Mouse (Mus musculus) gonadal fat pad, adult 2 months (tissue): Measurements from ENCODE around the gene Stip1. TPM values are rescaled to one million over a fixed set of nuclear protein-coding genes. Genes with fewer than 3 reads are reported as not detected.
"Not testable (repeated sequence)": the region's sequence is repeated elsewhere in the genome, so short reads cannot be mapped to it uniquely, and the experiment has no call there.

Source experiments
- DNase-seq: peaks from one replicate; pipeline ENCODE4 v3.0.0-alpha.2; 2012; ENCODE audit warnings: low read depth
- polyA plus RNA-seq: library from polyadenylated mRNA; depleted of rRNA; stranded (reverse); fragments of >200 nt; gene quantifications from 2 replicates; pipeline ENCODE4 v1.2.3, GENCODE M21; 2012

The Stip1 gene
- polyA plus RNA-seq, 1 experiment: 42.0 TPM

DNA sequence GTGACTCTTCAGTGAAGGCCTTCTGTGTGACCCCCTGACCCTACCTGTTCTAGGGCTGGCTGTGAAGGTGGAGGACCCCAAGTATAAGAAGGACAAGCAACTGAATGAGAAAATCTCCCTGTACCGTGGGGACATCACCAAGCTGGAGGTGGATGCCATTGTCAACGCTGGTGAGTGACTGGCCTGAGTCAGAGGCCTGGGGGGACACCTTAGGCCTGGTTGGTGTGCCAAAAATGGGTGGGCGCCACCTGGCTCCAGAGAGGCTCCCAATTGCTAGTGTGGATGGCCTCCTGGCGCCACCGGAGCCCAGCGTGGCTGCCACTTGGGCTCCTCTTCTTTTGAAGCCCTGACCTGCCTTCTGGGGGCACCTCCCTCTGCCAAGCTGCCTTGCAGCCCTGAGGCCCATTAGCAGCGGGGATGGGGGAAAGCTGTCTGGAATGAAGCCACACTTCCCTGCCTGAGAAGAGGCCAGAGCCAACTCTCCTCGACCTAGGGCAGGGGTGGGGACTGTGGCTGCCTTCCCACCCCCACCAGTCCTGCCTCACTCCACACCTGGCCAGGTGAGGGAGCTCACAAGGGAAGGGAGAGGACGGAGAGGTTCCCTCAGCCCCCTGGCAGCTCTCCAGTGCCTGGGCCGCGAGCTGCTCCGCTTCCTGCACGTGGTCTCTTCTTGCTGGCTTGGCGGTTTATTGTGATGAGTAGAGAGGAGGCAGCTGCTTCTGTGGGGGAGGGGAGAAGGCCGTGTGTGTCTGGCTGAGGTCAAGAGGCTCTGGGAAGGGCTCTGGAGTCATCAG, 26.5 kb upstream of the Stip1 start:
- no peak for DNase-seq

DNA sequence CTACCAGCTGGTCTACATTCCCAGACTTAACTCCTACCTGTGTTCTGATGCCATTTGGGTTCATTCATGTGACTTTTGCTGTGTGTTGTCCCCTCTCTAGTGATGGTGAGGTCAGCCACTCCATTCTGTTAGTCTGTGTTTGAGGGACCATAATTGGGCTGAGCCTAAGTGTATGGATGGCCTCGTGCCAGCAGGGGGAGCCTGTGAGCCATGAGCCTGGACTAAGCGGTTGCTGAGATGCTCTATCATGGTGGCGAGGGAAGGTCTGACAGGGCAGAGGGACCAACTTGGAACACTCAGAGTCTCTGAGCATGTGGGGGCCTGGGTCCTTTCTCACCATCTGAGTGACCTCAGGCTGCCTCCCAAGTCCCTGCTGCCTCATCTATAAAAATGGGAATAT, 24.8 kb upstream of the Stip1 start:
- no peak for DNase-seq

DNA sequence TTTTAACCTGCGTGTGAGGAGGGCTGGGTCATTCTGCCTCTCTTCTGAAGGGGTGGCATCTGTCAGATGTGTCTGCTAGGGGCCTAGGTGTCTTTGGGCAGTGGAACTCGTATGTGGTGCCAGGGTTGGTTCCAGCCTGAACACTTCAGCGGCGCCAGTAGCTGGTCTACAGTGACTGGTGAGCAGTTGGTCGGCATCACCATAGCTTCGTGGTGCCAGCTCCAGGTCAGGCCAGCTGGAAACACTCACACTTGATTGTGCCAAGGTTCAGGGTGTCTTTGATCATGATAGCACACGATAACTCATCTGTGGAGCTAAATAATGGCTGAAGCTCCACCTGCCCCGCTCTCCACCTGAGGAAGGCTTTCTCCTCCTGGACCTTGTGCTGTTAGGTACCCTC, 23.1 kb upstream of the Stip1 start:
- no peak for DNase-seq

DNA sequence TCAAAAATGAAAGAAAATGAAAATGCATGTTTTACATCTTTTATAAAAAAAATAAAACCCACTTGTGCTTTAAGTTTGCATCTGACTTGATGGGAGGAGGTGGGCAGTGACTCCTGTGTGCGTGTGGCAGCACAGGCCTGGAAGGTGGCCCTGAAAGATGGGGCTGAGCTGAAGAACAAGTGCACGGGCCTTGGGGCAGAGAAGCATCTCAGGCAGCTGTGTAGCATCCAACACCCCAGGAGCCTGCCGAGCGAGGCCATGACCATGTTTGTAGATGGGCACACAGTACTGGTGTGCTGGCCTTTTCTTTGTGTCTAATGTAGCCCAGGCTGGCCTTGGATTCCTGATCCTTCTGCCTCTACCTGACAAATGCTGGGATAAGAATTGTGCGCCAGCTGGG, 22.3 kb upstream of the Stip1 start:
- no peak for DNase-seq

DNA sequence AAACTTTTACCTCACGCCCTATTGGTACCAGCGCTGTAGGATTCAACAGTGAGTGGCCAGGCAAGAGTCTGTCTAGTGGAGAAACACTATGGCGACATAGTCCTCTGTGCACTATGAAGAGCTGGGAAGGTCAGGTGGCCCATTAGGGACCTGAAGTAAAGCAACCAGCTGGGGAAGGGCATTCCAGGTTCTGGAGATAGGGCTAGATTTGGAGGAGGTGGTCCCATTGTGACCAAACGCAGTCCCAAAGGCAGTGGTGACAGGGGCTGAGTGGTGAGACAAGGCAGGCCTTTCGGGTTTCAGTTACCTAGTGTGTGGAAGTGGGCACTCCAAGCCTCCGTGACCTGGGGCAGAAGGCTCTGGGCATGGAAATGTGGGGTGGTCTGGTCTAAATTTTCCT, 18.8 kb upstream of the Stip1 start:
- DNase-seq: no peak

DNA sequence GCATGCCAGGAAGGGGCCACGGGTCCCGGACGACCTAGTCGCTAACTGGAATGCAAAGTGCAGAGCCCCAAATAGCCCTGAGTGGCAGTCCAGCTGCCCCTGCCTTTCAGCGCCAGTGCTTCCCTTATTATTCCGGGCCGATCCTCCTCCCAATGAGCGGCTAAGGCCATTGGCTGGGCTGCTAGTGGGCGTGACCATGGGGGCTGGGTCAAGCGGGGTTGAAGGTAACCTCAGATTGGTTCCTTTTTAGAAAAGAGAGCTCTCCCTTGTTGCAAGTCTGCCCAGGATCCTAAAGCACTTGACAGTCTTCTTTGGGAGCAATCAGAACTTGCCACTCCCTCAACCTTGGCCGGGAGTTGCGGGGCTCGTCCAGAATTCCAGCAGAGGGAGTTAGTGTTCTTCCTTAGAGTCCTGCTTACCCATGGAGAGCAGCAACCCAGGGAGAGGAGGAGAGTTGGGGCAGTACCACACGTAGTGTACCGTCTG, 18.0 kb upstream of the Stip1 start:
- DNase-seq: peak; percentile 77

DNA sequence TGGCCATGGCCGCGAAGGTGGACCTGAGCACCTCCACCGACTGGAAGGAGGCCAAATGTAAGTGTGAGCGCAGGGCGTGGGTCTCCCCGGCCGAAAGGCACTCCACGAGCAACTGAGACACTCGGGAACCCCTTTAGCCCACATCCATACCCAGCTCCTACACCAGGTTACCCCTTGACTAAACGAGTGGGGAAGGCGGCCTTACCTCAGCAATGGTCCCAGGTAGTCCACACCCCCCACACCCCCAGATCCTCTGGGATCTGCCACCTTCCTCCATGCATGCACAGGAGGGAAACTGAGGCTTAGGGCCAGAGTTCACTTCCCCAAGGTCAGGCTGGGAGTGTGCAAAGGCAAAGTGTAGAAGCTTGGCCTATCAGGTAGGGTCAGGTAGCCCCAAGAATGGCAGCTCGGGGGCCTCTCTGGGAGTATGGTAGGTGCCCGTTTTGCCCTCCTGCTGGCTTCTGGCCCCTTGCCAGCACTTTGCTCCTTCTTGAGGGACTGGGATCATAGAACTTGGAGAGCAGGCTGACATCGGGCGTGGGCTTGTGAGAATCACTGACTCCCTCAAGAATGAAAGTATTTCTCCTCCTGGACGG, 17.5 kb upstream of the Stip1 start:
- DNase-seq: no peak

DNA sequence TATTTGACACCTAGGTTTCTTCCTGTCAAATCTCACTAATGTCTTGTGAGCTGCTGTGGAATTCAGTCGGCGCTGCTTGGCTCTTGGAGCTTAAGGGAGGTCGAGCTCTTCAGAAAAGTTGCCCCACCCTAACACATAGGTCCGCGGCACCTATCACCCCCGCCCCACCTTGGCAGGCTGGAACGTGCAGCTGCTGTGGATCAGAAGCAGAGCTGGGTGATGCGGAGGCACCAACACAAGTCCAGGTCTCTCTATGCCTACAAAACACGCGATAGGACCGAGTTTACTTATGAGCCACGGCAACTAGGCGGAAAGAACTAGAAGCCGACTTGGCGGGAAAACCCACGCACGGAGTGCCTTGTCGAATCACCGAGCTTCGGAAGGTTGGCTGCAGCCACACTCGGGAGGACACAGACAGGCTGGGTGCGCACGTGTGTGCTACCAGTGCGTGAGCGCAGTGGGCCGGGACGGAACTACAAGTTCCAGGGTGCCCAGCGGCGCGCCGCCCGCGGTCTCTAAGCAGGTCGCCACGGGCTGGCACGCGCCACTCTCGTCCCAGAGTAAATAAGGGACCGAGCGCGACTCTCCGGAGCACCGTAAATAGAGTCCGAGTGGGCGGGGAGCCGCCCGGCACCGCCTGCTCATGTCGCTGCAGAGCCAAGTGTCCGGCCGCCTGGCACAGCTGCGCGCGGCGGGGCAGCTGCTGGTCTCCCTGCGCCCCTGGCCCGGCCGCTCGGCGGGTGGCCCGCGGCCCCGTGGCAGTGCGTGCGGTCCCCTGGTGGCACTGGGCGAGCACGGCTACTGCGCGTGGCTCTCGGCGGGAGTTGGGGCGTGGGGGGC, 16.7 kb upstream of the Stip1 start, which contains the start of gene Macrod1:
Gene Macrod1, plus strand, starts transcription at position 563 of the 840 bp plus-strand sequence.
- no peak for DNase-seq

DNA sequence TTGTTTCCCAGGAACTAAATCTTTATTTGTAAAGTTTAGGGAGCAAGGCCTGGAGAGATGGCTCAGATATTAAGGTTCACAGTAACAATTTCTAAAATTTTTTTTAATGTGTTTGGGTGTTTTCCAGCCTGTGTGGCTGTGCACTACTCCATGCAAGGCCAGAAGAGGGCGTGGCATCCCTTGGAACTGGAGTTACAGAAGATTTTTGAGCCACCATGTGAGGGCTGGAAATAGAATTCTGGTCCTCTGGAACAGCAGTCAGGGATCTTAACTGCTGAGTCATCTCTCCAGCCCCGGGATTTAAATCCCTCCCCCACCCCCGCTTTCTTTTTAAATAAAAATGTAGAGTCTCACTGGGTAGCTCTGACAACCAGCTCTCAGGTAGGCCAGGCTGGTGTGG, 15.4 kb upstream of the Stip1 start:
- no peak for DNase-seq

DNA sequence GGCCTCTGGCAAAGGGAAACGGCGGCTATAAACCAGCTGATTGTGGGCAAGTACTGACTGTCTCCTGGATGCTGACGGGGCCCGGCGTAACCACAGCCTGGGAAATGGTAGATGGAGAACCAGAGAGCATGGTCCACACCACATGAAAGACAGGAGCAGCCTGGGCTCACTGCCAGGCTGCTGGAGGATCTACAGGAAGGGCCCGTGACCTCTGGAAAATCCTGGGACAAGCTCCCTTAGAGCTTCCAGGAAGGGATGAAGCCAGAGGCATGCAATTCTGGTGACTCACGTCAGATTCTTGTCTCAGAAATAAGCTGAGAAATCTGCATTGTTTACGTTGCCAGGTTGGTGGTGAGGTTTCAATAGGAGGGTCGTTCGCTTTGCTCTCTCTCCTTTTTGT, 15.0 kb upstream of the Stip1 start:
- no peak for DNase-seq

DNA sequence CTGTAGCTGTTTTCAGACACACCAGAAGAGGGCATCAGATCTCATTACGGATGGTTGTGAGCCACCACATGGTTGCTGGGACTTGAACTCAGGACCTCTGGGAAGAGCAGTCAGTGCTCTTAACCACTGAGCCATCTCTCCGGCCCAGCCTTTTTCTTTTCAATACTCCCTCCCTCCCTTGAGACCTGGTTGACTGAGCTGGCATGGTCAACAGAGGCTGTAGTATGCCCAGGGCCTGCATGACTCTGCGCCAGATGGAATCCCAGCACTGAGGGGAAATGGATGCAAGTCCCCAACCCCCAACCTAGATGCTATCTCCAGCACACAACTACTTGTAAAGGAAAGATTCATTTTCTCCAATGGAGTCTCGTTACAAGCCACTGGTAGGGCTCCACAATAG, 13.6 kb upstream of the Stip1 start:
- DNase-seq: not testable (repeated sequence)

DNA sequence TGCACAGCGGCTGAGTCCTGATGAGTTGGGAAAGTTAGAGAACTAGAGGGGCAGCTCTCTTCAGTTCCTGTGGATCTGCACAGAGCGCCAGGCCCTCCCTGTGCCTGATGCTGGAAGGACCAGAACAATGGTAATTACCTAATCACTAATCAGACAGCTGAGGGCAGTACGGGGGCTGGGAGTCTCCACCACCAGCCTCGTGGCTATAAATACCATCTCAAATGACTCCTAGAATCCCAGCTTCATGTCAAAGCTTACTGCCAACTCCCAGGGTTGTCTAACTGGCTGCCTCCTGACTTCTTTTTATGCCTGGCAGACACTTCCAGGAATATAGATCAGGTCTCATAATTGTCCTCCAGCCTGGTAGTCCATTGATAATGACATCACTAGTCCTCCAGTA, 4.9 kb upstream of the Stip1 start:
- DNase-seq: no peak

DNA sequence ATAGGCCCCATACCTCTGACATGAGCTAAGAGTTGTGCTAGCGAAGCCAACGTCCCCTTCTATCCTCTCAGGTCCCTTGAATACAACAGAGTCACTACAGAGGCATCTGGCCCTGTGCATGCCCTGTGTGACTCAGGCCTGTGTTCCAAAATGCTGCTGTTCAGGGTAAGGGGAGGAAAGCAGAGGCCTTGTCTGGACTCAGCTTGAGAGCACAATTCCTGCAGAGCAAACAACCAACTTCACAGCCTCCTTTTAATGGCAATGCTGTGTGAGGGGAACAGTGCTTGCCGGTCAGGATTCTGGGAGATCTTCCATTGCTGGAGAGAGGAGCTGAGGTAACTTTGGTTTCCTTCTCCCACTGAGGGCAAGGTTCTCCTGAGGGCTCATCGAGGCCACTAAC, 4.5 kb upstream of the Stip1 start:
- no peak for DNase-seq

DNA sequence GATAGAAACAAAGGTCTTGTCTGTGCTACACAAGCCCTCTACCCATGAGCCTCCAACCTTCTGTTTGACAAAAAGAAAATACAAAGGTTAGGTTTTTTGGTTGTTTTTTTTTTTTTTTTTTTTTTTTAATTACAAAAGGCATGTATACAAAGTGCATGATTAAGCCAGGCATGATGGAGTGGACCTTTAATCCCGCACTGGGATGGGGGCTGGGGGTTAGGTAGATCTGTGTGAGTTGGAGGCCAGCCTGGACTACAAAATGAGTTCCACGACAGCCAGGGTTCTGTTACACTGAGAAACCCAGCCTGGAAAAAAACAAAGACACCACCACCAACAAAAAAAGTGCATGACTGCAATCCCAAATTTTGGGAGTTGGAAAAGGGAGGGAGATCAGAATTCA, 1.4 kb upstream of the Stip1 start:
- DNase-seq: no peak

DNA sequence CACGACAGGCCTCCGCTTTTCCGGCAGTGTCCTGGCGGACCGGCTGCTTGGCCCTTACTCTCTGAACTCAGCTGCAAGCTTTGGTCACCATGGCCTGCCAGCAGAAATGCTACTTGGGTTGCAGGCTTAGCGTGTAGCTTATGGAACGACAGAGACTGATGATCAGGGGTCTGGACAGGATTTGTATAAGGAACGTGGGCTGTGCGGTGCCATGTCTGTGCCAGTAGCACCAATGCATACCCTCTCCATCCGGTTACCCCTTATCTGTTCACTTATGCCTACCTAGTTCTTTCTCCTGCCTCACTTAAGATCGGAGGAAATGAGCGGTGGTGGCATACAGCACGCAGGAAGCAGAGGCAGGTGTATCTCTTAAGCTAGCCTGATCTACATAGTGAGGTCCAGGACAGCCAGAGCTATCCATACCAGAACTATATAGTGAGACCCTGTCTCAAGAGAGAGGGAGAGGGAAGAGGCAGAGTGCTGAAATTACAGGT, 917 bp upstream of the Stip1 start:
- DNase-seq: no peak

DNA sequence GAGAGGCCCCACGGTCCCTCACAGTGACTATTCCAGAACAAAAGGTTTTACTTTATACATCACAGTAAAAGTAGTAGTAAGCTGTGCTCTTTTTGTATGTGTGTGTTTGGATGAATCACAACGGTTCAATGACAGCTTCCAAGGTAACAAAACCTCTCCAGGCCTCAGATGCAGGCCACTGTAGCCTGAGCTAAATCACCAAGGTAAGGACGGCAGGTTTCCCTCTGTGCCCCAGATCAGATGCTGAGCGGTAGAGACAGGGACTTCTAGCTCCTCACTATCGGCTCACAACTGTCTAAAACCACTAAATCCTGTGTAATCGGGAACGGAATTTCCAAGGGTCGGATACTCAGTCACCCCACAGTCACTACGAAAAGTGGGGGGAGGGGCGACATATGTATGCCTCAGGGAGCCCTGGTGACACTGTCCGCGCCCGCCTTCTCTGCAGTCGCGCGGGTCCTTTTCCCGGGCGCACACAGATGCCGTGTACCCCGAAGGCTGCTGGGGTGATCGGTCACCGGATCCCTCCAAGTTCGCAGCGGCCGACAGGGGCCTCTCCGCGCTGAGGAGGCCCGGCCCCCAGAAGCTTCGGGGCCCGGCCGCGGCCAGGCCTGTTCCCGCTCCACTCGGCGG, 563 bp downstream of the Stip1 start:
- DNase-seq: no peak

DNA sequence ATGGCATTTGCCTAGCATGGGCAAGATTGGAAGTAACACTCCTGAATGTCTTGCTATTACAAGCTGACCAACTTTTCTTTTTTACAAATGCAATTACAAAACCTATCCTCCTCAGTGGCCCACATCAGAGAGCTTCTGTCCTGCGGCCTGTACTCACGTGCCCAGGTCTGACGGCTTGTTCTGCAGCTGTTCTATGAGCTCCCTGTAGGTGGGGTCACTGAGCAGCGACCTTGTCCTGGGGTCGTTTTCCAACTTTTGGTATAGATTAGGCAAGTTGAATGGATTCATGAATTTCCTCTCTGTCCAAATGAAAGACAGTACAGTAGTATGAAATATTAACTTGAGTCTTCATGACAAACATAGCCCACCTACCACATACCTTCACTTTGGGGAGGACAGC, 5.8 kb downstream of the Stip1 start:
- DNase-seq: no peak

DNA sequence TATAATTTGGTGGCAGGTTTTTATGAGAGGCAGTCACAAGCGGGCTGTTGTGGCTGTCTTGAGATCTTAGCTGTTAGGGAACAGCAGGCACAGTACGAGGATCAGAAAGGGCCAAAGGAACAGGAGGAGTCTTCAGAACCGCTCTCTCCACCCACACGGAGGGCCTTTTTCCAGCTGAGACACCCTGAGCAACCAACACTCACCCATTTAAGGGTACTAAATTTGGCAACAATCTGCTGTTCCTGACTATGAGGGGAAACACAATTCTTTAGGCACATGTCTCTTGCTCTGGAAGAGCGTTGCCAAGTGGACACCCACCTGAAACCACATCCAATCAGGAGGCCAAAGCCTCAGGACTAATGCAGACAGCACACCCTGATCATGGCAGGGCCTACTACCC, 10.2 kb downstream of the Stip1 start:
- DNase-seq: no peak

DNA sequence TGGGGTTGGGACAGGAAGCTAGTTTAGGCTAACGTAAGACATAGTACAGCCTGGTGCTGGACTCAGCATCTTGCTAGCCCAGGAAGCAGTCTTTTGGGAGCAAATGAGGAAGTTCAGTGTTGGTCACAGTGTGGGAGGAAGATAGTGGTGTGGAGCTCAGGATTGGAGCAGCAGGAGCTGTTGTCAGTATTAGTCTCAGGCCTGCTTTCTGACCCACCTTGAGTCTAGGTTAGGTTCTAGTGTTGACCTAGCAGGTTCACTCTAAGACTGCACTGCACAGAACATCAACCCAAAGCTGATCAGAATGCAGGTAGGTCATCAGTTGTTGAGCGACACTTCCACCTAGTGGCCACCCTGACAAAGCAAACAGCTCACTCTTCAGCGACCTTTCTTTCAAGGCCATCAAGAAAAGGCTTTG, 19.5 kb downstream of the Stip1 start:
- DNase-seq: no peak

DNA sequence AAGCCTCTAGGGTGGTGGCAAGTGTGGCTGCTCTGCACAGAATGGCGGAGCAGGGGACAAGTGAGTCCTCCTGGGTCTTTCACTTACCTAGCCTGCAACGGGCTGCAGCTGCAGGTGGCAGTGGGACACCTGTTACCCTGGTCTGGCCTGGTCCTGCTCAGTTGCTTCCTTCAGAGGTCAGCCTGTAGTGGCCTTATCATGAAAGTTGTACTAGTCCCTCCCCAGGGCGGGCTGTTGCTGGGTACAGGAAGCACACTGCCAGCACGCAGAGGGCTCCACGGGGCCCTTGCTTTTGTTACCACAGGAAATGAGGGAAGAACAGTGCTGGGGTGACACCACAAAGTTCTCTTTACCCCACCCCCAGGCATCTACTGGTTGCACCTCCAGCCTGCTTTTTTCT, 20.6 kb downstream of the Stip1 start, which contains the start of gene Fermt3:
Gene Fermt3, minus strand, starts transcription at position 279 of the 400 bp plus-strand sequence.
- no peak for DNase-seq

DNA sequence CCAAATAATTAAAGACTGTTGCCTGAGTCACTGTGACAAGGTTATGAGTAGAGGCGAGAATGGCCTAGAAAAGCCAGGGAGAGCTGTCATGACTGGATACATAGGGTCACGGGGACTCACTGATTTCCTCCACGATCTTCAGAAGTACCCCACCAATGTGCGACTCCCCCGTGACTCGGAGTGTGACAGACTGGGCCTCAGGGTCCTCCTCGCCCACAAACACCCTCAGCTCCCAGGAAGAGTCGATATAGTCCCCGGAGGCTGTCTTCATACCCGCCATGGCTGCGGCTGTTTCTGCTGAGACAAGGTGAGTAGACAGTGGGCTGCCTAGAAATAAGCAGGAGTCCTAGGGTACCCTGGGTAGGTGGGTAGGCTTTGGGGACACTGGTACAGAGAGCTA, 21.2 kb downstream of the Stip1 start:
- DNase-seq: no peak
